Mouse (Mus musculus) urinary bladder, postnatal 4 days (tissue): ENCODE measurements around the gene Mfap3.

ENCODE experiments used
- DNase-seq, 2 experiments: peaks; one replicate each; pipeline ENCODE4 v3.0.0; 2021 to 2022; ENCODE audit warnings: low spot score in 2 of 2

The Mfap3 gene

DNA sequence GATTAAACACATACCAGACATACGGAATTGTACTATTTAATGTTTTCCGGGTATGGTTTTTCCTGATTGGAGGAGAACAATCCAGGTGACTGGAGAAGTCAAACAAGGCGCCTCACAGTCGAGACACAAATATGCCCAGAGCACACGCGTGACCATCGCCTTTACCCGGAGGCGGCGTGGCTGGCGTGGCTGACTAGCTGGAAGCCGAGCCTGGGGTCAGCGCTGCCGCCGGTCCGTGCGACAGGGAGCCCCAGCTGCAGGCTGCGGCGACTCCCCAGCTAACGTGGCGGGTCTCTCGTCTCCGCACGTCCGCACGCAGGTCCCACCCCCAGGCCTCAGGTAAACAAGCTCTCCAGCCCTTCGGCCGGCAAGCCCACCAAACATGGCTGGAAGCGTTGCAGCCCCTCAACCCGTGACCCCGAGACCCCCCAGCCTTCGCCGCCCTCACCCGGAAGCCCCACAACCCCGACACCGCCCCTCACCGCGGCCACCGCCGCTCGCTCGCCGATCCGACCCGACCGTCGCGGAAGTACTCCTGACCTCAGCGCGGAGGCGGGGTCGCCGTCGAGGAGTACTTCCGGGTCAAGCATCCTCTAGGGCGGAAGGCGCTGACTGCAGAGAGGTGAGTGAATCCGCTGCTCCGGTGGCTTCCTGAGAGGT is at the start of gene Mfap3, which contains the start of gene Fam114a2:
TSS of gene Mfap3 (plus strand) at position 574 of the 660 bp plus-strand sequence.
TSS of gene Fam114a2 (minus strand) at position 527 of the 660 bp plus-strand sequence.
- DNase-seq = peak; percentile 88 to 94

DNA sequence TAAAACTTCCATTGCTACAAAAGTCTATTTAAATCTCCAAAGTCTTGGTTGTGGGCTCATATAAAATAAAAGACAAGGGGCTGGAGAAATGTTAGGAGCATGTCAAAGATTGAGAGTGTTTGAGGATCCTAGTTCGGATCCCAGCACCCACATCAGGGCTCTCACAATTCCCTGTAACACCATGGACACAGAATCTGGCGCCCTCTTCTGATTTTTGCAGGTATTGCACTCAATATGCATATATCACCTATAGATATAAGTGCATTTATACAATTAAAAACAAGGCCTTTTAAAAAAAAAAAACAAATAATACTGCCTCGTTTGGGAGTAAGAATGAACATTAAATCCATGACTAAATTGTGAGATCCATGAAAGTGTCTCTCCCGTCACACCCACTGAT is 49.8 kb upstream of the Mfap3 start:
- DNase-seq = no peak

DNA sequence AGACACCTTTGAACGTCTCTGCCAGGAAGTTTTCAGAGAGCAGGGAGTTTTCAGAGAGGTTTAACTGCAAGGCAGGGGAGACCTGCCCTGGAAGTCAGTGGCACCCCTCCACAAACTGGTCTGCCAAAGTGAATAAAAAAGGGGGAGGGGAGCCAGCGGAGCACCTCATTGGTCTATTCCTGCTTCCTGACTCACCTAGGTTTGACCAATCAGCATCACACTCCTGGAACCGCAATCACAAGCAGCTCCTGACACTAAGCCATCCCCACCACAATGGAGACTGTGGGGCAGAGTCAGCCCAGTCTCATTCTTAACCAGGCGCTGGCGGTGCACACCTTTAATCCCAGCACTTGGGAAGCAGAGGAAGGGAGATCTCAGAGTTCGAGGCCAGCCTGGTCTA is 48.4 kb upstream of the Mfap3 start:
- DNase-seq = no peak

DNA sequence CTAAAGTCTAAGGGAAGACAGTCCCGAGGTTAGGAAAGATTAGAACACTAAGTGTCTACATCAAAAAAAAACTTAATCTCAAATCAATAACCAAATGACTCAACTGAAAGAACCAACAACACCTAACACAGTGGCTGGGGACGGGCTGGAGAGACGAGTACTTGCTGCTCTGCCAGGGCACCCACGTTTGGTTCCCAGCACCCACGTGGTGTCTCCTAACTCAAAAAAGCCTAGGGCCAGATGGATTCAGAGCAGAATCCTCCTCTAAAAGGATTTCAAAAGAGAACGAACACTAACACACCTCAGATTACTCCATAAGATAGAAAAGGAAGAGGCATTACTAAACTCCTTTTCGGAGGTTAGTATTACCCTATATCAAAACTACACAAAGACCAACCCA is 47.5 kb upstream of the Mfap3 start:
- no peak for DNase-seq

DNA sequence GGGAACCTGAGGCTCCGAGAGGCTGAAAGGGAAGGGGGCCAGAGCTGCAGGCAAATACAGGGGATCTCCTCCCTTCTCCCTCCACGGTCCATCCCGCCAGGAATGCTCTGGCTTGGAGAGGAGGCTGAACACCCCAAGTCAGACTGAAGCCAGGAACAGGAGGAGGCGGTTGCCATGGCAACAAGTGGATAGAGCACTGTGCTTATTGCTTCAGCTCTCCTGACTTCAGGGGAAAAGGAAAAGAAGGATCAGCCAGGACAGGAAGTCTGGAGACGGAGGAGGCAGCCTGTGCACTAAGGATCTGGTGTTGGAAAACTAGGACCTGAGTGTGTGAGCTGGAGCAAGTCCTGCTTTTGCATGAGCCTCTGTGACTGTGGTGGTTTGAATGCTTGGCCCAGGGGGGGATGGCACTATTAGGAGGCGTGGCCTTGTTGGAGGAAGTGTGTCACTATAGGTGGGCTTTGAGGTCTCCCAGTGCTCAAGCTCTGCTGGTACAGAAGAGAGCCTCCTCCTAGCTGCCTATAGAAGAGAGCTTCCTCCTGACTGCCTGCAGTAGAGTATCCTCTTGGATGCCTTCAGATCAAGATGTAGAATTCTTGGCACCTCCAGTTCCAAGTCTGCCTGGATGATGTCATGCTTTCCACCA is 44.0 kb upstream of the Mfap3 start:
- DNase-seq = no peak

DNA sequence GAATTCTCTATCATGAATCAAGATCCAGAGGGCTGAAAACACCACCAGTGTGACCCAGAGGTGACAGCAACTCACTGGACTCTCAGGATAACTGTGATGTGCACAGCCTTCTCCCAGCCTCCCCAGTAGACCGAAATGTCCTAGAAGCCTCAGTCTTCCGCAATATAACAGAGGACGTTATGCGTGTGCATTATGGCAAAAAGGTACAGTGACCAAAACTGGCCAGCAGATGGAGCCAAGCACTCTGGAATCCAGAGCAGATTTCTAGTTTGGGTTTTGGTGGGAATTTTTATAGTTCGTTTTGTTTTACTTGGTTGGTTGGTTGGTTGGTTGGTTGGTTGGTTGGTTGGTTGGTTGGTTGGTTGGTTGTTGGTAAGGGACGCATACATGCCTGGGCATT is 43.3 kb upstream of the Mfap3 start:
- no peak for DNase-seq

DNA sequence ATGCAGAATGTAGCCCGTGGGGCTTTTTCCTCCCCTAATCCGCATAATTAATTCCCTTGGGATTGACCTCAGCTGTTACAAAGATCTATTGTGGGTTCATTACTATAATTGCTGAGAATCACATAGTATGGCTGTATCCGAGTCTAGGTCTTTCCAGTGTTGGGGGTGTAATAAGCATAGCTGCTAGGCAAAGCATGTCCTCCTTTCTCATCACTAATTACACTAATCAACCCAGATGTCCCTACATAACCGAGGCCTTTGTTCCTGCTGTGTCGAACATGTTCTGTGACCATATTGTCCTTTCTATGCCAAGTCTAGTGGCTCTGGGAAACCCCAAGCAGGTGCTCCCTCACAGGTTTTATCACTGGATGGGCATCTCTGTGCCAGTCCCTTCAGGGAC is 40.4 kb upstream of the Mfap3 start:
- no peak for DNase-seq

DNA sequence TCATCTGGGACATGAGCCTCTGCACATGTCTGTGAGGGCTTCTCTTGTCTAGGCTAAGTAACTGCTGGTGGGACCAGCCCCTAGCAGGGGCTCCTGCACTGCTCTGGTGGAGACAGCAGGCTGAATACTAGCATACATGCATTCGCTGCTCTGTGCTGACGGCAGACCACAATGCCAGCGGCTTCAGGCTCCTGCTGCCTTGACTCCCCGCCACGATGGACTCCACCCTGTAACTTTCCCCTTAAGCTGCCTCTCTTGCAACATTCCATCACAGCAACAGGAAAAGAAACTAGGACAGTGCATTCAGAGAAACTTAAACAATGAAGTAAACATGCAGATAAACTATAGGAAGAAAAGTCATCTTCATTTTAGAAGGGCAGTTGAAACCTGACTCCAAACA is 30.0 kb upstream of the Mfap3 start:
- no peak for DNase-seq

DNA sequence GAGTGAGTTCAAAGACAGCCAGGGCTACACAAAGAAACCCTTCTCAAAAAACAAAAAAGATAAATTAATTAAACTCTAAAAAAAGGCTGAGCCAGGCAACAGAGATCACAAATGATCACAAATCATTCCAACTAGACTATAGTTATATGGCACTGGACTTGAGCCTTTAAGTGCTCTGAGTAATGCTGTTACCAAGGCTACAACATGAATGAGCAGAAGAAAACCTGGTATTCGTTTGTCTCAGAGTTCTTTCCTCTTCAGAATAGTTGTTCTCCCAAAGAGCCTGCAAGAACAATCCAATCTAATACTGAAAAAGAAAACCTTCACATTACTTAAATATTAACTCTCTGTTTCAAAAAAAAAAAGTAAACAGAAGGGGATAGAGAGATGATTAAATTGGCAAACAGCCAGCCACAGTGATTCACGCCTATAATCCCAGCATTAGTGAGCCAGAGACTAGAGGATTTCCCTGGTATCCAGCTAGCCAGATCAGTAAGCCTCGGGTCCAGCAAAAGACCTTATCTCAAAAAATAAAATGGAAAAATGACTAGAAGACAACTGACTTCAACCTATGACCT is 21.9 kb upstream of the Mfap3 start:
- DNase-seq = no peak

DNA sequence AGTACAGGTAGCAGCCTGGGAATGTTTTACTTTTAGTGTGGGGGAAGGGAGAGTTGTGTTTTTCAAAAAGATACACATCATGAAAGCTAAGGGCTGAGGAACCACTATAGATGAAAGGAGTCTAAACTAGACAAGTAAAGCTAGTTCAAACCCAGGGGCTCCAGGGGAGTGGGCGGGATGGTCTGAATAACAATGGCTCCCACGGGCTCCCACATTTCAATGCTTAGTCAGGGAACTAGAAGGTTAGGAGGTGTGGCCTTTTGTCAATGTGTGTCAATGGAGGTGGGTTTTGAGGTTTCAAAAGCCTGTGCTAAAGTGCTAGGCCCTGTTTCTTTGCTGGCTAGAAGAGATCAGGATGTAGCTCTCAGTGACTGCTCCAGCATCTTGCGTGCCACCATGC is 20.8 kb upstream of the Mfap3 start:
- no peak for DNase-seq

DNA sequence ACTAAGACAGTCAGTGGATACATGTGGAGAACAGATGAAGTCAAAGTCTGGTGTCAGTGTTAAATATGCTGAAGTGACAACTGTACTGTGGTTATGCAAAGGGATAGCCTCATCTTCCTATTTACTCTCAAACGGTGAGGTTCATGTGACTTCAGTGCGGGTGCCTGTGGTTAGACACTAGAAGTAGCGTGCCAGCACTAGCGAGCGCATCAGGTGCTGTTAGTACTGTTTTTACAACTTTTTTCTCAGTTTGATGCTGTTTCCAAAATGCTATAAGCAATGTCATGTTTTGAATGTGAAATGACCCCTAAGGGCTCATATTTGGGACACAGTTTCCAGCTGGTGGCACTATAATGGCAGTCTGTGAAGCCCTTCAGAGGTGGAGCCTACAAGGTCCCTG is 20.2 kb upstream of the Mfap3 start:
- no peak for DNase-seq

DNA sequence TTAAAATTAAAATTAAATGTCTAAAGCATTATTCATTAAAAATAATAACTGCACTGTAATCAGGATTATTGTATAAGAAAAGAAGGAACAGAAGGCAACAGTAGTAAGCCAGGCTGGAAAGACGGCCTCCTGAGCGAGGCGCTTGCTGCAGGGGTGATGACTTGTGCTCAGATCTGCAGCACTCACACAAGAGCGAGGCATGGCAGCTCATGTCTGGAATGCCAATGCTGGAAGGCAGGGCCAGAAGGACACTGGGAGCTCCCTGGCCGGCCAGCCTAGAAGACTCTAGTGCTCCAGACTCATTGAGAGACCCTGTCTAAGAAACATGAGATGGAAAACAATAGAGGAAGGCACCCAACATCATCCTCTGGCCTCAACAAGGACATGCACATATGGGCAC is 15.3 kb upstream of the Mfap3 start:
- no peak for DNase-seq

DNA sequence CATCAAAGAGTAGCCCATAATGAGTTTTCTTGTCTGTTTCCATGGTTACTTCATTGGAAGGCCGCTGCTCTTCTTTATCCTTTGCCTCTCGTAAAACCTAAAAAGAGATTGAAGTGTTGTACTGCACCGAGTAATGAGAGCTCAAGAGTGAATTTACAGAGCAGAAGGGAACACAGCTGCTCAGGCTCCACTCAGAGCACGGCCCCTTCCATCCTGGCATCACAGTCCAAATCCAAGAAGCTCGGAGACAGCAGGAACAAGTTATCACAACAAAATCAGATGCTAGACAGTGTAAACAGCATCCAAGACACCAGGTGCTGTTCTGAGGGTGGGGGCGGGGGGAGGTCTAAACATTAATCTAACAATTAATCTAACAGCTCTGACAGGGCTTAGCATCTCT is 11.6 kb upstream of the Mfap3 start:
- no peak for DNase-seq

DNA sequence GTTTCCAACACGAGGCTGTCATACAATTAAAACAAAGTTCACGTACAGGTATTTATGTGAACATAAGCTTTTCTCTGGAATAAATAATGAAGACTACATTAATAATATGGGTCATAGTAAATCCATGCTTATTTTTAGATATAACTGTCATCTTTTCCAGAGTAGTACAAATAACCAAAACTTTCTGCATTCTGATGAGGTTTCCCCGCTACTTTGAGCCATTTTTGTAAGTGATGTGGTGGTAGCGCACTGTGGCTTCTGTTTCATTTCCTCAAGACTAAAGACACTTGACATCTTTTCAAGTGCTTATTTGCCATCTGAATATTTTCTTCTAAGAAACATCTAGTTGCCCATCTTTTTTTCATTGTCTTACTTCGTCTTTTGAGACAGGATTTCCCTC is 3.2 kb upstream of the Mfap3 start:
- no peak for DNase-seq

DNA sequence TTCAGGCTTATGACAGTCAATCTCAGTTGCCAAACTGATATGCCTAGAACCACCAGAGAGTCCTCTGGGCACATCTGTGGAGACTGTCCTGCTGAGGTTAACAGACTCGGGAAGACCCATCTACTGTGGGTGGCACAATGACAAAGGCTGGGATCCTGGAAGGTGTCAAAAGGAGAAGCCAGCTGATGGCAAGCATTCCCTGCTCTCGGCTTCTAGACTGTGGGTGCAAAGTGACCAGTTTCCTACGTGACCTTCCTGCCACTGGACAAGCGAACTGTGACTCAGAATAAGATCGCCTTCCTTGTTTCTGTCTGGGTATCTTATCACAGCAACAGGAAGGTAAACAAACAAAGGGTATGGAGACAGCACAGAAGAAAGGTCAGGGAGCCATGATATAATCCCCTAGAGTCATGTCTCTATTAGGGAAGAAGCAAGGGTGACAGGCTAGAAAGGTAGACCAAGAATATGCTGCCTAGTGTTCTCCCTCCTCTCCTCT is 1.5 kb upstream of the Mfap3 start:
- no peak for DNase-seq

DNA sequence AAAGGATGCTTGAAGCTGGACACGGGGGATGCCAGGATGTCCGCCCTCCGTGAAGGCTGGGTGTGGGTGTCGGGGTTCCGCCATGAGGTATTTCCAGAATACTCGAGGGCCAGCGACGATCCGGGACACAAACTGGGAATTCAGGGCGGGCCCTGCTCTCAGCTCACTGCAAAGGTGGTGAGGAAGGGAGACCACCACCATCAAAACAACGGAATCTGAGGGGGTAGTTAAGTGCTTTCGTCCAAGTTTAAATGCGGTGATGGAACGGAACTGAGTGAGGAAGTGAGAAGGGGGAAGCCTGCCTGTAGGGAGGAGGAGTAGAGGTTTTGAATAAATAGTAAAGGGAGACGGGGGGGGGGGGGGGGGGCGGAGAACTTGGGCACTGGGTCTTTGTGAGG is 286 bp downstream of the Mfap3 start:
- DNase-seq = no peak

DNA sequence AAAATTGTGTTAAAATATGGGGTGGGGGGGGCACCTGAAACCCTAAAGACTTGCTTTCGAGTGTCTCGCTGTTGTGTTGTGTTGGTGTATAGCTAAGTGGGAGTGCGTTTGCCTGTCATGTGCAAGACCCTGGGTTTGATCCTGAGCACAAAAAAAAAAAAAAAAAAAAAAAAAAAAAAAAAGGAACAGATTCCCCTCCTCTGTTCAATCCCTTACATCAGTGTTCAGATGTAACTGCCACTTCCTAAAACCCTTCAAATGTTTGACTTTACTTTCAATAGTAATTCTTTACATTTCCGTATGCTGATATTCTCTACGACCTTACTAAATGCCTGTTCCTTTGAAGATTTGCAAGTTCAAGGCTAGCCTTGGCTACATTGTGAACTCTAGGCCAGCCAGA is 840 bp downstream of the Mfap3 start:
- DNase-seq = no peak

DNA sequence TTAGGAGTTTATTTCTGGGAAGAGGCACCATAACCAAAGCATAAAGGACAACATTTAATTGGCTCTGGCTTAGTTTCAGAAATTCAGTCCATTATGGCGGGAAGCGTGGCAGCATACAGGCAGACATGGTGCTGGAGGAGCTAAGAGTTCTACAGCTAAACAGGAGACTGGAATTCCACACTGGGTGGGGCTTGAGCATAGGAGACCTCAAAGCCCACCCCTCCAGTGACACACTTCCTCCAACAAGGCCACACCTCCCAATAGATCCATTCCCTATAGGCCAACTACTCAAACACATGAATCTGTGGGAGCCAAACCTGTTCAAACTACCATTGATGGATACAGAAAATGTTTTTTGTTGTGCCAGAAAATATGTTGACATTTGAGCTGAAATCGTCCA is 2.7 kb downstream of the Mfap3 start:
- no peak for DNase-seq

DNA sequence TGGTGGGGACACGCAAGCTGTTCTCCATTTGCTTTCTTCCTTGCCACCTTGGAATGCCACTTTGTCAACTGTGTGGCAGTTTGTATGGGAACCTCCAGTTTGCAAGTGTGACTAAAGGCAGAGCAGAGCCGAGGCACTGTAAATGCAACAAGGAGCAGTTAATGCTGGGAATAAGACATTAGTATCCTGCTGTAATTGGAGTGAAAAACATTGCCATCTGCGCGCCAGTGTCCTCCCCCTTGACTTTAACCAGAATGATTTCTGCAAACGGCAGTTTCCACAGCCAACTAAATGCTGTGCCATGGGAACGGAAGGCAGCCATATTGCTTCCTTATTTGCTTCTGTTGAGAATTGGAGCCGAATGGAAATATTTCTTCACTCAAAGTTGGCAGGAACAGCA is 3.6 kb downstream of the Mfap3 start:
- DNase-seq = no peak

DNA sequence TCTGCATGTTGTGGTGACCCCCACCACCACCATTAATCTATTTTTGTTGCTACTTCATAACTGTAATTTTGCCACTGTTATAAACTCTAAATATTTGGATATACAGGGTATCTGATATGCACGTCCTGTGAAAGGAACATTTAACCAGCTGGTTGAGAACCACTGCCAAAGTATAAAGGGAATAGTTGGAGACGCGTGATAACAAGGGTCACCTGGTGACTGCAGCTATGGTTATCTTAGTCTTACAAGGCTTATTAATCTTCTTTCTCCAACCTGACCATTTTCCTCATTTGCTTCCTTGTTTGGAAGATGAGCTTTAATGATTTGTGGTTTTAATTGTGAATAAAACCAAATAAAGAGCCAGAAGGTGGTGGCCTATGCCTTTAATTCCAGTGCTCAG is 5.0 kb downstream of the Mfap3 start:
- DNase-seq = no peak

DNA sequence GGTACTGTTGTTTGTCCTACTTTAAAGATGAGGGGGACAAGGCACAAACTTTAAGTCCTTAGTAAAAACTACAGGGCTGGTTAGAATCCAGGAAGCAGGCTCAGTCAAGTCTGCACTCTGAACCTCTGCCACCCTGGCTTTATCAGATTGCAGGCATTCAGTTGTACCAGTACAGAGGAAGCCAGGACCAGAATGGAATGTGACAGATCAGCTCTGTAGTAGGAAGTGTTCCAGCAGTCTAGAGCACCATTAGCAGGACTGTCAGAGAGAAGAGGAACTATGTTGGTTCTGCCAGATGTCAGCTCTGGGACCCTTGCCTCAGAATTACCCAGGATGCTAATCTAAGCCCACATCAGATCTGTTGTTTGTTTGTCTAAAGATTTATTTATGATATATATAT is 6.1 kb downstream of the Mfap3 start:
- no peak for DNase-seq

DNA sequence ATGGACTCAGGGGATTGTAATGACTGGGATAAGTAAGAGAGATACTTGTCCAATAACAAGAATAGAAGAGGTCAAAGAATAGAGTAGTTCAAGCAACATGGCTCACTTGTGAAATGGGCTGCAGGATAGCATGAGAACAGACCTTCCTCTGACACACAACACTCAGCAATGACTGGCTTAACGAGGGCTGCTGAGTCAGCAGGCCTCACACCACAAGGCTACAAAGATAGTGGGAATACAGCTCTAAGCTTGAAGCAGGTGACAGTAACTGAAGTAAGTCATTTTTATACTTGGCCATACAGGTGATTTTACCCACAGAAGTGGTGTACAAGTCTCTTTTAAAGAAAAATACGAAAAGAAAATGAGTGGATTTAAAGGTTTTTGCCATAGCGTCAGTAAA is 7.4 kb downstream of the Mfap3 start:
- DNase-seq = no peak

DNA sequence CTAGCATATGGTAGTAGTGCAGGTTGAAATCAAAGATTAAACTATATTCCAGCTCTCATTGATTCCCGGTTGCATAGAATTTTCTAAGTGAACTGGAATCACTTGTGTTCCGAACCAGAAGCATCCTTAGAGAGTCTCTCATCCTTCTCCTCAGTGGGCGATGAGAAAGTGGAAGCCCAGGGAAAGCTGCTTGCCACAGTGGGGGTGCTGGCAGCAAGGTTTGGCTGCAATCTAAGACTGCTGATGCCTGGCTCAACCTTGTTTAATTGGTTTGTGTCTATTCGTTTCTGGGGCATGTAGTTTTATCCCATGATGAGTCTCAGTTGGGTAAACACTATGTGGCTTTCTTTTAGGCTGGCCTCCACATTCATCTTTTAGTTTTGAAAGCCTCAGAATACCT is 9.0 kb downstream of the Mfap3 start:
- DNase-seq = no peak
